Mouse (Mus musculus): Measurements from ENCODE around the gene Dvl2. TPM values are rescaled to one million over a fixed set of nuclear protein-coding genes. Genes with fewer than 3 reads are reported as not detected.
"Not testable (repeated sequence)": the region's sequence is repeated elsewhere in the genome, so short reads cannot be mapped to it uniquely, and the experiment has no call there.

The Dvl2 gene
- 28.6 and 64.4 TPM in 2 replicates for polyA plus RNA-seq (2012; ENCODE audit: insufficient read depth, low replicate concordance)

DNA sequence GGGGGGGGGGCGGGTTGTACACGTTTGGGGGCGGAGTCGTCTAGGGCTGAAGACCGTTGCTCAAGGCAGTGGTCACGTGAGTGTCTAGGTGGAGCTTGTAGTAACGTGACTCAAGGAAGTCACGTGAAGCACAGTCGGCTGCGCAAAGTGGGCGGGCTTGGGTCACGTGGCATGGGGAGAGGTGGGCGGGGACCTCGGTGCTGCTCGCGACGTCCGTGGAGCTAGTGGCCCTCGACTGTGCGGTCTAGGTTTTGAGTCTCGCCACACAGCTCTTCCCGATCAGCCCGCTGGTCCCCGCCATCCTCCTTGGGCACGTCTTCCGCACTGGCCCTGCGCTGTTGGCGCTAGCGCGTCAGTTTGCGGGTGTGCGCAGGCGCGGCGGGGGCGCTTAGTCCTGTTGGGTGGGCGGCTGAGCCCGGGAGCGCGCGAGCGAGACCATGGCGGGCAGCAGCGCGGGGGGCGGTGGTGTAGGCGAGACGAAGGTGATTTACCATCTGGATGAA, at the start of gene Dvl2:
Dvl2 (plus strand) TSS at position 200 of the 503 bp plus-strand sequence.
- Histone ChIP-seq H3K9me3 (no peaks in the 10 kb centered on the region), H3K4me3 (replicated peaks) (peak within 1 kb of the TSS; percentile 99), H3K36me3 (replicated peaks; ENCODE audit: low read length) (peaks cover 46% of the 10 kb centered on the region), H3K27me3 (replicated peaks) (no peaks in the 10 kb centered on the region), H3K4me1 (peaks cover 67% of the 10 kb centered on the region)
- no peak for TF ChIP-seq GATA1 (IDR thresholded peaks at IDR 0.05; ENCODE audit: borderline replicate concordance, low read length)
- no peak for TF ChIP-seq FLI1 (IDR thresholded peaks at IDR 0.05; ENCODE audit: low read length)

- Histone ChIP-seq H3K27me3 (replicated peaks) (peaks cover 69% of the 10 kb centered on the region), H3K4me3 (replicated peaks) (no peak overlapping the region), H3K36me3 (replicated peaks; ENCODE audit: low read length) (no peaks in the 10 kb centered on the region), H3K9me3 (no peaks in the 10 kb centered on the region), H3K4me1 (peaks cover 34% of the 10 kb centered on the region)
- TF ChIP-seq FLI1 (IDR thresholded peaks at IDR 0.05; ENCODE audit: low read length) (no peak), GATA1 (IDR thresholded peaks at IDR 0.05; ENCODE audit: borderline replicate concordance, low read length) (no peak)
These were observed 49.5 kb upstream of the Dvl2 start for GRCm38 (mm10) chr11:69950807-69951459.

GRCm38 (mm10) chr11:69952274-69952673, 48.1 kb upstream of the Dvl2 start:
- peaks cover 60% of the 10 kb centered on the region for H3K27me3 ChIP-seq (replicated peaks)
- TF ChIP-seq FLI1 (IDR thresholded peaks at IDR 0.05; ENCODE audit: low read length): no peak
- TF ChIP-seq GATA1 (IDR thresholded peaks at IDR 0.05; ENCODE audit: borderline replicate concordance, low read length): no peak

DNA sequence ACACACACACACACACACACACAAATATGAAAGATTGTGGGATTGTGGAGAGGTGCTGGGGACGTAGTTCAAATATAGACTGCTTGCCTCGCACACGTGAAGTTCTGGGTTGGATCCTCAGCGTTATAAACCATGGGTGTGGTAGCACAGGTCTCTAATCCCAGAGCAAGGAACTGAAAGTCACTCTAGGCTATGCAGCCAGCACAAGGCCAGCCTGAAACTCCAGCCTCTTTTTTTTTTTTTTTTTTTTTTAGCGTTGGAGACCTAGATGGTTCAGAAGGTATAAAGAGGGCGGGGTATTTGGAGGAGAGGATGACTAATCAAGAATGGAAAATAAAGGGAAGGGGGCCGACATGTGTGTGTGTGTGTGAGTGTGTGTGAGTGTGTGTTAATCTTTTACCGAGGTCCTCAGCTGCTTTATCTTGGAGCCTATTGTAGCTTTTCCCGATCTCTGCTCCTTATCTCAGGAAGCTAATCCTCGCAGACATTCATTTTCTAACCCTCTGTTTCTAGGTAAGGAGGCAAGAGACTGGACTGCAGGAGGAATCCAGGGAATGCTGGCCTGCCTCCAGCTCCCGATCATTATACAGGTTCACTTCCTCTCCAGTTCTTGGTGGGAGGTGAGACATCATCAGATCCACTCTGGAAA, 47.0 kb upstream of the Dvl2 start:
- Histone ChIP-seq H3K9me3 (no peaks in the 10 kb centered on the region), H3K27me3 (replicated peaks) (peaks cover 49% of the 10 kb centered on the region), H3K4me3 (replicated peaks) (no peak overlapping the region), H3K4me1 (peaks cover 23% of the 10 kb centered on the region), H3K36me3 (replicated peaks; ENCODE audit: low read length) (no peaks in the 10 kb centered on the region)
- no peak for TF ChIP-seq FLI1 (IDR thresholded peaks at IDR 0.05; ENCODE audit: low read length)

More at GRCm38 (mm10) chr11:69952274-69952673, 48.1 kb upstream of the Dvl2 start:
- H3K36me3 ChIP-seq (replicated peaks; ENCODE audit: low read length): no peaks in the 10 kb centered on the region
- H3K9me3 ChIP-seq: no peaks in the 10 kb centered on the region
- peaks cover 34% of the 10 kb centered on the region for H3K4me1 ChIP-seq
- H3K4me3 ChIP-seq (replicated peaks): no peak overlapping the region

DNA sequence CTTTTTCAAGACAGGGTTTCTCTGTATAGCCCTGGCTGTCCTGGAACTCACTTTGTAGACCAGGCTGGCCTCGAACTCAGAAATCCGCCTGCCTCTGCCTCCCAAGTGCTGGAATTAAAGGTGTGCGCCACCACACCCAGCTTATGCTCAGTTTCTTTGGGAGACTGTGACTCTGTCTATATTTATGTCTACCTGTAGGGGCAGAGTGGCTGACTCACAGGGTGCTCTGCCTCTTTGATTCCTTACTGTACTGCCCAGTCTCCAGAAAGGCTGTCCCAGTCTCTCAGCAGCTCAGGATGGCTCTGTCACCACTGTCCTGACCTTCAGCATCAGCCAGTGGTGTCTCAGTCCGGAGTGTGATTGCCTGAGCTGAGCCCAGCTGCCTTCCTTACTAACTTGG, 44.8 kb upstream of the Dvl2 start:
- not testable (repeated sequence) for H3K4me3 ChIP-seq (replicated peaks); H3K9me3 ChIP-seq; H3K36me3 ChIP-seq (replicated peaks; ENCODE audit: low read length)
- Histone ChIP-seq H3K4me1 (peaks cover 16% of the 10 kb centered on the region), H3K27me3 (replicated peaks) (peaks cover 47% of the 10 kb centered on the region)

GRCm38 (mm10) chr11:69956218-69956617, 44.2 kb upstream of the Dvl2 start:
- no peak for TF ChIP-seq FLI1 (IDR thresholded peaks at IDR 0.05; ENCODE audit: low read length)
- no peak for TF ChIP-seq GATA1 (IDR thresholded peaks at IDR 0.05; ENCODE audit: borderline replicate concordance, low read length)
- Histone ChIP-seq H3K9me3 (no peaks in the 10 kb centered on the region), H3K4me1 (peaks cover 17% of the 10 kb centered on the region), H3K4me3 (replicated peaks) (no peak overlapping the region), H3K36me3 (replicated peaks; ENCODE audit: low read length) (no peaks in the 10 kb centered on the region), H3K27me3 (replicated peaks) (peaks cover 47% of the 10 kb centered on the region)

GRCm38 (mm10) chr11:69960616-69961015, 39.8 kb upstream of the Dvl2 start:
- H3K9me3 ChIP-seq: no peaks in the 10 kb centered on the region
- H3K4me3 ChIP-seq (replicated peaks): no peak overlapping the region
- H3K4me1 ChIP-seq: peaks cover 29% of the 10 kb centered on the region
- H3K36me3 ChIP-seq (replicated peaks; ENCODE audit: low read length): no peaks in the 10 kb centered on the region
- H3K27me3 ChIP-seq (replicated peaks): peaks cover 58% of the 10 kb centered on the region
- TF ChIP-seq GATA1 (IDR thresholded peaks at IDR 0.05; ENCODE audit: borderline replicate concordance, low read length) (no peak), FLI1 (IDR thresholded peaks at IDR 0.05; ENCODE audit: low read length) (no peak)

- TF ChIP-seq FLI1 (IDR thresholded peaks at IDR 0.05; ENCODE audit: low read length): no peak
- Histone ChIP-seq H3K9me3 (no peaks in the 10 kb centered on the region), H3K36me3 (replicated peaks; ENCODE audit: low read length) (no peaks in the 10 kb centered on the region), H3K27me3 (replicated peaks) (peaks cover 63% of the 10 kb centered on the region), H3K4me1 (peaks cover 41% of the 10 kb centered on the region), H3K4me3 (replicated peaks) (no peak overlapping the region)
These were observed 38.6 kb upstream of the Dvl2 start for GRCm38 (mm10) chr11:69961841-69962240.

DNA sequence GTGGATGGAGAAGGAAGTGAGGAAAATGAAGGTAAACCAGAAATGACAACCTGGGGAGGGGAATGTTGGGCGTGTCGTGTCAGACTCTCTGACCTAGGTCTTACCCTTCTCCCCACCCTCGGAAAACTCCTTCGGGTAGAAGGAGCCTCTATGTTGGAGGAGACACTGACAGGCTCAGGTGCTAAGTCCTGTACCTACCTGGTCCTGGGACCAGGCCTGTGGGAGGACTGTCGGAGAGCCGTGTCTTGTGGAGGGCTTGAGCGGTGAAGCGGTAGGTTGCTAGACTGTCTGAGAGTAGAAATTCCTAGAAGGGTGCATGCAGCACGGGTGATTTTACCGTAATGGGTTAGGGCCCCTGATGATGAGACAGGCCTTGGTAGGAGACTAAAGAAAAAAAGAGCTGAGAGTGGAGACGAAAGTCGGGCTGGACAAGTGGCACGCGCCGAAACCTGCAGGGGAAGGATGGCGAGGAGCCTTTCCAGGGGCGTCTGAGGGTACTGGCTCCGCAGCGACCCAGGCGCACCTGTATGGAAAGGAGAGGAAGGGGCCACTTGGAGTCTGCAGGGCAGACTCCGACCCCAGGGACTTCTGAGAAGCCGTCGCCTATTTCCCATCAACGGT, 35.6 kb upstream of the Dvl2 start, which contains the start of gene Cldn7:
Cldn7 (plus strand) TSS at position 130 of the 621 bp plus-strand sequence.
- no peaks in the 10 kb centered on the region for H3K9me3 ChIP-seq
- no peak within 1 kb of the TSS for H3K4me3 ChIP-seq (replicated peaks)
- H3K27me3 ChIP-seq (replicated peaks): peaks cover 59% of the 10 kb centered on the region
- no peak for TF ChIP-seq FLI1 (IDR thresholded peaks at IDR 0.05; ENCODE audit: low read length)
- TF ChIP-seq GATA1 (IDR thresholded peaks at IDR 0.05; ENCODE audit: borderline replicate concordance, low read length): no peak
- H3K4me1 ChIP-seq: peaks cover 43% of the 10 kb centered on the region
- H3K36me3 ChIP-seq (replicated peaks; ENCODE audit: low read length): peaks cover 24% of the 10 kb centered on the region
